Mouse (Mus musculus) thymus, postnatal 14 days (tissue): ENCODE measurements around the gene Hrh3.

ENCODE experiments used
- DNase-seq: peaks from one replicate; pipeline ENCODE4 v3.0.0; 2021

Hrh3 gene

DNA sequence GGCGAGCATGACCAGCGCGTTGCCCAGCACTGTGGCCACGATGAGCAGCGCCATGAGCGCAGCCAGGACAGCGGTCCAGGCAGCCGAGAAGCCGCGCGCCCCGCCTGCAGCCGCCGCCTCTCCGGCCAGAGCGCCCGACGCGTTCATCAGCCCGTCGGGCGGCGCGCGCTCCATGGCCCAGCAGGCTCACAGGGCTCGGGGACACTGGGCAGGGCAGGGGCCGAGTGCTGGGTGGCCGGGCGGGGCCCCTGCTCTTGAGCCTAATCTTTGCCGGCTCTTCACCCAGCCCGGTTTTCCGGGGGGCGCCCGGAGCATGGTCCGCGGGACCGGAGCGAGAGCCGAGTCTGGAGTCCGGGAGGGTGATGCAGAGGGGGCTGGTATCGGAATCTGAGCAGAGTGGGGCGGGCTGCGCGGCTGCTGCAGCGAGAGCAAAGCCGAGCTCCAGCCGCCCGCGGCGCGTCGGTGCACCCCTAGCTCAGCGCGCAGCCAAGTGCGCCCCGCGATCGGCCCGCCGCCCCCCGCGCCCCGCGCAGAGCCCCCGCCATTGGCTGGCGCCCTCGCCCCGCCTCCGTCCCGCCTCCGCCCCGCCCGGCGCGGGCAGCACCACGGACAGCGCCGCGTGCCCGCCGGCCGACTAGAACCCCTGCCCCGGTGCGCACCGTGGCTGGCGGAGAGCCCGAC is at the start of gene Hrh3:
Gene Hrh3, minus strand, starts transcription at position 511 of the 681 bp plus-strand sequence.
- peak; percentile 92 for DNase-seq

- no peak for DNase-seq
Observed at GRCm38 (mm10) chr2:180148551-180148950, 44.3 kb upstream of the Hrh3 start.

DNA sequence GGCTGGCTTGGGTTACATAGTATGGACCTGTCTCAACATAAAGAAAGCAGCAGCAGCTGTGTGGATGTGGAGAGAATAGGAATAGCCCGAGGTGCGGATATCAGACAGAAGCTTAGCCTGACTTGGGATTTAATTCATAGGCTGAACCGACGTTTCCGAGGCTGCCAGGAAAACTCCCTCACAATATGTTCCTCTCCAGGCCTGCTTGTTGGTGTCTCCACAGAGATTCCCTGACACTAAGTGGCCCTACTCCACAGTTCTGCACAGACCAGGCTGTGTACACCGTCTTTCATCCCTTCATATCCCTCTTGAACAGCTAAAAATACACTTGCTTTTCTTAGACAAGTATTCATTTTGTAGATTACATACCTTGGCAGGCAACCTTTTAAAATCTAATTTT is 43.1 kb upstream of the Hrh3 start:
- no peak for DNase-seq

DNA sequence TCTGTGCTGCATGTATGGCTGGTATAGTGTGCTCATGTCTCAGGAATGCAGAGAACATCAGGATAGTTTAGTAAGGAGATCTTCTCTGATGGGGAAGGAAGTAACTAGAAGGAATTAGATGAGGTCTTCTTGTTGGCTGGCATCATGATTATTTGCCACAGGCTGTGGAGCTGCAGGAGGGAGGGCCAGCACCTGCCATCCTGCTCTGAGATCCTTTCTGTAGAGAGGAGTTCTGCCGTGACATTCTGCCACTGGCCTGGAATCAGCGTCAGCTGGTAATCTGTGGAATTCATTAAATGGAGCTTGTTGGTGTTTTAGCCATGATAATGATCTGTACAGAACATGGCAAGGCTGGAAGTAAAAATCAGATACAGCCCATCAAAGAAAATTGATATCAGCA is 41.8 kb upstream of the Hrh3 start:
- no peak for DNase-seq

- no peak for DNase-seq
Observed at GRCm38 (mm10) chr2:180135414-180135813, 31.1 kb upstream of the Hrh3 start.

DNA sequence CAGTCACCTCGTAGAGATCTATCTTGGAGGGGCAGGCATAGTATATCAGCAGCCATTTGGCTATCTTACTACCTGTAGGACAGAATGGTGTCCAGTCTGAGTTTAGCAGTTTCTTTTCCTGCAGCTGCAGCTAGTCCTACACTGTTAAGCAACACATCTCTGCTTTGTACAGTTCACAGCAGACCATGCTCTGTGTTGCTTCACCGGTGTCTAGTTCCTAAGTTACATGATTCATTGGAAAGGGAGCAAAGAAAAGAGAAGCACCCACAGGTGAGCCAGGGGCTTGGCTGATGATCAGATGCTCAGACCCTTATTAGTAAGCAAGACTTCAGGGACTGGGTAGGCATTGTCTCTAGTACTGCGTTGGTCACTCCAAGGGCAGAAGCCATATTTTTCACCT is 29.6 kb upstream of the Hrh3 start:
- DNase-seq, result no peak

DNA sequence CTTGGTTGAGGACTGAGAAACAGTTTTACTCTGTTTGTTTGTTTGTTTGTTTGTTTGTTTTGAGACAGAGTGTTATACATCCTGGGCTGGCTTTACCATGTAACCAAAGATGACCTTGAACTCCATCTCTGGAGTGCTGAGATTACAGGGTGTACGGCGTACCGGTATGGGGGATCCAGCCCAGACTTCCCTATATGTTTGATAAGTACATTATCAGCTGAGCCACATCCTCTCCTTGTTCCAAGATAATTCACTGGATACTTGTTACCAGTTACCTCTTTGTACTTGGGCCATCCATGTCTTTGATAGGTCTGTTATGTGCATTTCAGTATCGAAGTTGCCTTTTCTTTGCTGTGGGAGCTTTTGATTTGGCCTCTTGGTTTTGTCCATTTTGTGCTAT is 28.9 kb upstream of the Hrh3 start:
- DNase-seq, result no peak

DNA sequence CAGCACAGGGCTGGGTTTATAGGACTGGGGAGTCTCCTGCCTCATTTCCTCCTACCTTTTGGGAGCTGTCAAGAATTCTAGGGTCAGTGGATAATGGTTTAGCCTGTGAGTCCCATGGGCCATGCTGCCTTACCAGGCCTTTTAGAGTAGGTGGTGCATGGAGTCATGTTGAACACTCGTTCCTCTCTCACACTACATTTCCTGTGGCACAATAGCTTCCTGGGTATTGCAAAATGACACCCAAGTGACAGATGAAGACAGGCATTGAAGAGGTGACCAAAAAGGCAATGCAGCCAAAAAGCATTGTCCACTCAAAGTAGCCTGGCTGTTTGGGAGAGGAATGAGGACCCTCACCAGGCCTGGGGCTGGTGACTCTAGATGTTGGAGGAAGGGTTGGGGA is 23.4 kb upstream of the Hrh3 start:
- no peak for DNase-seq

GRCm38 (mm10) chr2:180126195-180126594 is 21.9 kb upstream of the Hrh3 start:
- DNase-seq, result no peak

DNA sequence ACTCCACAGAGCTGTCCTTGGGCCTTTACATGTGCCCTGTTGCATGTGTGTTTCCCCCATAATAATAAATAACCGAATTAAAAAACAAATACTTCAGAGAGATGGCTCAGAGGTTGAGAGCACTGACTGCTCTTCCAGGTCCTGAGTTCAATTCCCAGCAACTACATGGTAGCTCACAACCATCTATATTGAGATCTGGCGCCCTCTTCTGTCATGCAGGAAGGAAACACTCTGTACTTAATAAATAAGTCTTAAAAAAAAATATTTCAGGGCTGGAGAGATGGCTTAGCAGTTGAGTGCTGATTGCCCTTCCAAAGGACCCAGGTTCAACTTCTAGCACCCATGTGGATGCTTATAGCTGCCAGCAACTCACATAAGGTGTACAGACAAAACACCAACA is 19.9 kb upstream of the Hrh3 start:
- no peak for DNase-seq

DNA sequence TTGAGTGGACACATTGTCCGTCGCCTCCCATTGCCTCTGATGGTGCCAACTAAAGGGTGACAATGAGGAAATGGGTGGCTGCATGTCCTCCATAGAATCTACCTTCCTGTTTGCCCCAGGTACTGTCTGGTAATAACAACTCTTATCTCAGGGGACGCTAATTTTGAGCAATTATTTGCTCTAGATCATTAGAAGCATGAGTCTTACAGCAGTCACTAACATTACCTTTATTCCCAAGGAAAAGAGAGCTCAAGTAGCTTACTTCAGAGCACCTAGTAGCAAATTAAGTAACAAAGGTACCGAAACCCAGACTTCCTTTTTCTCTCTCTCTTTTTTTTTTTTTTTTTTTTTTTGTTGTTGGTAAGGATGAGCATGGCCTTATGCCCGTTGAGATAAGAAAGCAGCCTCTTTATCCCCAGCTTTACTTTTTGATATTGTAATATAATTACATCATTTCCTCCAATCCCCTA is 16.0 kb upstream of the Hrh3 start:
- no peak for DNase-seq

DNA sequence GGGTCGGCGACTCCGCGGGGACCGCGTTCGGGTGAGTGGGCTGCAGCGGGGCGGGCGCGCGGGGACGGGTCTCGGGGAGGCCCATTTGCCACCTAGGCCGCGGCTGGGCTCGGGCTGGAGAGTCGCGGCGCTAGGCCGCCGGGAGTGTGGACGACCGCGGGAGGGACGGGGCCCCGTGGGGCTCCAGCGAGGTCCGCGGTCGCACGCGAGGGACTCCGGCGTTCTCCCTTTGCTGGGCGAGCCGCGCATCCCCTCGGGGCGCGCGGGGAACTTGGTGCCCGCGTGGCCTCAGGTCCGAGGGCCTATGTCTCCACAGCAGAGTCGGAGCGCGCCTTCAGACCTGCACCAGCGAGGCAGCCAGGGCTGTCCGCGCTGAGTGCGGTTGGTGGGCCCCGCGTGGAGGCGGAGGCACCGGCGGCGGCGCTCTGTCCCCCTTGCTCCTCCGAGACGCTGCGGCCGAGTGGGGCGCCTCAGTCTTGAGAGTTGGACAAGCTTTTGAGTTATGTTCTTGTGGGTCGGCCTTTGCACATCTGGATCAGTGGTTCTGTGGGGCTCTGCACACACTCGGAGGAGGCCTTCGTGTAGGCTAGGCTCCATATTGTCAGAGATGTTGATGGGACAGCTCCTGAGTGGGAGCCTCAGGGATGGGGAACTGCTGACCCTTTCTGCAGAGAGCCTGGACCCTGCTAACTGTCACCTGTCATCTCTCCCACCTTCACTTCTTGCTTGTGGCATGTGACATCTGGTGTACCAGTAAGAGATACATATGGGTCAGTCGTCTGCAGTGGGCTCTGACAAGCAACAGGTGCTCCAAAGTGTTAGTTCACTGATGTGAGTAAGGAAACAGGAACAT is 15.4 kb upstream of the Hrh3 start:
- peak; percentile 59 for DNase-seq

DNA sequence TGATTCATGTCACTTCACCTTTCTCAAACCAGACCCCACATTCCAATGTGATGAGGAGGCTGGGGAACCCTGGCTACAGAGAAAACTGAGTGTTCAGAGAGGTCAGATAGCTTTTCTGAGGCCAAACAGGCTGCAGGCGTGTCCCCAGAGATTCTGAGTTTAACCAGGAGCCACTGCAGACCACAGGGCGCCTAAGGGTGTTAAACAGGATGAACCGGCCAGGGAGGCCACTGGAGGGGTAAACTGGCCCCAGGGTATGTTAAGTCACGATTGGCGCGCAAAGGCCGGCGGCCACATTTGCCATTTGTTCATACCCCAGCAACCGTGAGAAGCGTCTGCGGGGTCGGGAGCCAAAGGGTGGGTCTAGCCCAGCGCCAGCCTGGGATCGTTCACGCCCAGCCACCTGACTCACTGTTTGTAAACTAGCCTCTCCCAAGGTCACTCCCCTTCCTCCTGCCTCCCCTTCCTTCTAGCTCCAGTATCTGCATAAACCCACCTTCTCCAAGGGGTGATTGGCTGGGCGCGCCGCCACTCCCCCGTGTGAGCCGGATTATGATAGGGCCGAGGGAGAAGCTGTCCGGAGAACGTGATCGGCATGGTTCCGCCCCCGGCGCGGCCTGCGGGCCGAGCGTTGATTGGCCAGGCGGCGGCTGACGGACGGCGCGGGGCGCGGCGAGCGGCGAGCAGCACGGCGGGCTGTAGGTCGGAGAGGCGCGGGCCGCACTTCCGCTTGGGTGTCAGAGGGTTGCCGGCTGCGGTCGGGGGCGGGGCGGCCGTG is 14.6 kb upstream of the Hrh3 start, which contains the start of gene Osbpl2:
Gene Osbpl2, plus strand, starts transcription at position 646 of the 778 bp plus-strand sequence.
- DNase-seq, result peak; percentile 98

DNA sequence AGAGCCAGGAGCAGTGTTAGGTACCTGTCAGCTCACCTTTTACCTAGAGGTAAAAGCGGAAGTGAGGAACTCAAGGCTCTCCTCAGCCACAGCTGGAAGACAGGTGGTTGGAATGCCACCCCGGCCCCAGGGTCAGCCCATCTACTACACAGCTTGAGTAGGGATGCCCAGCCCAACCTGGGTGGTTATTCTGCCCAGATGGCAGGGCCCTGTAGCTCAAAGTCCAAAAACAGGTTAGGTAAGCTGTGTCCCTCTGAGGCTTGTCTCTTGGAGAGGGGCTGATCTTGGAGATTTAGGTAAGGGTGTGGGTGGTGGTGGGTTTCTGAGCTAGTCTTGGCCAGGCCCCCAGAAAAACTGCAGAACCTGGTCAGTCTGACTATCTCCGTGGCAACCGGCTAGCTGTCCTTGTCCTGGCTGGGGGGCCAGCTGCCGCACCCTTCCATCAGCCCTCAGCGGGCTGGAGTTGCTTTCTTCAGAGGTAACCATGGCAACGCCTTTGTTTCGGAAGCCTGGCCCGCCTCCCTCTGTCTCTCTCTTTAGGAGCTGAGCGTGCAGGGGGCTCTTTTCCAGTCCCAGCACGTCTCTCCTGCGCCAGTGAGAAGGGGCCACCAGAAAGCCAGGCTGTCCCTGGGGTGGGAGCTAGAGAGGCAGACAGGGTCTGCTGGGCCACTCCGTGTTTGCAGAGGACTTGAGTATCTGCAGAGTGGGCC is 13.4 kb upstream of the Hrh3 start:
- DNase-seq, result peak; percentile 51

- no peak for DNase-seq
Observed at GRCm38 (mm10) chr2:180116741-180117484, 12.6 kb upstream of the Hrh3 start.

DNA sequence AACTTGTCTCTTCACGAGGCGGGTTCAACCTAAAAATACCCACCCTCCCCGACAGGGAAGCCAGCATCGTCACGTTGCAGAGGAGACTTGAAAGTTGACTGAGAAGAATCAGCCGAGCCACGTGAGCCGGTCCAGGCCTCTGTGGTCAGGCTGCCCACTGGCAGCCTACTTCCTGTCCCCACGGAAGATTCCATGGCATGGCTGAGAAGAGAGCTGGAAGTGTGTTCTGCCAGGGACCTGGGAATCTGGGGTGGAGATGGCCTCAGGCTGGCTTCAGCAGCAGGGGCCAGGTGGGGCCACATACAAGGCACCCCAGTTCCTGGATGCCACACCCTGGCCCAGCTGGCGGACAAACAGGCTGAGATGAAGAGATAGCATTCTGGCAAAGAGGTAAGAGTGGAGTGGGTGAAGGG is 11.8 kb upstream of the Hrh3 start:
- no peak for DNase-seq

DNA sequence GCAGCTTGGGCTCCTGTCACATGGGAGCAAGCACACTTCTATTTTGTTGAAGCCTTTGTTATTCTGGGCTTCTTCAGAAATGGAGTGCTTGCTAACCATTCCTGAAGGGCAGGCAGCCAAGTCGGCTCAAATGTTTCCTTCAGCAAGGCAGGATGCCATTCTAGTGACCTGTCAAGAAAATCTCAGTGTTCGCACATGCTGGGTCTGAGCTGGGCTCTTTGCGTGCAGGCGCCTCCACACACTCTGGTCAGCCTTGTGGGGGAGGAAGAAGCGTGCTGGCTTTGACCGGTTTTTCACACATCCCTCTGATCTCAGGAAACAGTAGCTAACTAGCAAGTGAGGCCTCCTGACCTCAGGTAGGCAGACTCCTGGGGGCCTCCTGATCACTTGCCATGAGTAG is 11.0 kb upstream of the Hrh3 start:
- DNase-seq, result no peak

- no peak for DNase-seq
Observed at GRCm38 (mm10) chr2:180113909-180114890, 9.9 kb upstream of the Hrh3 start.

- no peak for DNase-seq
Observed at GRCm38 (mm10) chr2:180108285-180108684, 4.0 kb upstream of the Hrh3 start.

- peak; percentile 69 for DNase-seq
Observed at GRCm38 (mm10) chr2:180107081-180107480, 2.8 kb upstream of the Hrh3 start.
